Mouse (Mus musculus) lung, postnatal 25 days (tissue): ENCODE measurements around the gene Dnttip1.
A peak's percentile ranks its signal among the peaks of the same experiment; 100 is the strongest.
"Not testable (repeated sequence)": the region's sequence is repeated elsewhere in the genome, so short reads cannot be mapped to it uniquely, and the experiment has no call there.

Source experiments
- DNase-seq: peaks from one replicate; pipeline ENCODE4 v3.0.0; 2022; ENCODE audit warnings: low spot score

Dnttip1 gene

GRCm38 (mm10) chr2:164783926-164784581 is 38.3 kb downstream of the Dnttip1 start:
- no peak for DNase-seq

DNA sequence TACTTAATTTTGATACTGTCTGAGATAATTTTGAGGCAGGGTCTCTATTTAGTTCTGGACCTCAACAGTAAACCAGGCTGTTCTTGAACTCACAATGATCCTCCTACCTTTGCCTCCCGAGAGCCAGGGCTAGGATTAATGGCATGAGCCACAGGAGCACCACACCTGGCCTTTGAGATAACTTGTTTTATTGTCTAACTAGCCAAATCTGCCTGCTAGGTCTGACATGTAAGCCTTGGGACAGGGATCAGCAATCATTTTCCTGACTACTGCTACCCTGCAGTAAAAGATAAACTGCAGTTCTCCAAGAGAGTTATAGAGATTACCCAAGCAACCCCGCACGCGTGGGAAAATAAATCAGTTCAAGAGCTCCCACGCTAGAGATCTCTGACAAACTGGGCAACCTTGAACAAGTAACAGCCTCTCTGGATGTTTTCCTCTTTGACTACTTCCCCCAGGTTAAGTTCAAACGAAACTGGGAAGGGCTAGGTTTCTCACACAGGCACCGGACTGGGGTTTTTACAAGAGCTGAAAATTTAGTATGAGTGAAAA is 39.2 kb downstream of the Dnttip1 start:
- DNase-seq = no peak

GRCm38 (mm10) chr2:164785481-164786387 is 40.0 kb downstream of the Dnttip1 start, which contains the start of gene Snx21:
TSS of gene Snx21 (plus strand) at chr2:164785823.
- DNase-seq = peak; percentile 95

GRCm38 (mm10) chr2:164786388-164786885 is 40.7 kb downstream of the Dnttip1 start:
- DNase-seq = peak; percentile 32

GRCm38 (mm10) chr2:164787032-164787431 is 41.2 kb downstream of the Dnttip1 start:
- DNase-seq = peak; percentile 12

DNA sequence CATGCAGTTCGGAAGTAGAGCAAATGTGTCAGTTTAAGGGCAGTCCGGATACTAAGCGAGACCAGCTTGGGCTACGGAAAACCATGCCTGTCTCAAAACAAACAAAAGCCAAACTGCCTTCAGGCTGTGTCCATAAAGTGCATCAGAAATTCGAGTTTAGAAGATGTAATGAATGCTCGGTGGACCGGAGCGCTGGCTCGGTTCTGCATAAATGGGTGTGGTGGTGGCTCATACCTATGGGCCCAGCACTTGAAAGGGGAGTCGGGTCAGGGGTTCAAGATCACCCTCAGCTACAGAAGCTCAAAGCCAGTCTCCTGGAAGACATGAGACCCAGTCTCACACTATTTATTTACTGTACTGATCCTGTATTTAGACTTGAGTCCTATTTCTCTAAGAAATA is 42.0 kb downstream of the Dnttip1 start:
- DNase-seq = no peak

- DNase-seq = no peak
These were observed 42.6 kb downstream of the Dnttip1 start for GRCm38 (mm10) chr2:164788411-164788810.

DNA sequence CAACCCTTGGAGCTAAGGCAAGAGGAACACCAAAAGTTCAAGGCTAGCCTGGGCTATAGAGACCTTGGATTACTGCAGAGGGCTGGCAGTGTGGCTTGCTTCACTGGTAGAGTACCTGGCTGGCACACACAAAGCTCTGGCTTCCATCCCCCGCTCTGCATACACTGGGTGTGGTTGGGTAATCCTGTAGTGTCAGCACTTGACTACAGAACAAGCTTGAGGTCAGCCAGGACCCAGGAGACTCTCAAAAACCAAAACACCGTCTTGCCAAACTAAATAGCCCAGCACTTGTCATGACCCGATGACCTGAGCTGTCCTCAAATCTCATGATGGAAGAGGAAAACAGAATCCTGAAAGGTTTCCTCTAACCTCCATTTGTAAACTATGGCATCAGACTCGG is 44.7 kb downstream of the Dnttip1 start:
- DNase-seq = peak; percentile 79

GRCm38 (mm10) chr2:164791841-164792261 is 46.1 kb downstream of the Dnttip1 start:
- no peak for DNase-seq

DNA sequence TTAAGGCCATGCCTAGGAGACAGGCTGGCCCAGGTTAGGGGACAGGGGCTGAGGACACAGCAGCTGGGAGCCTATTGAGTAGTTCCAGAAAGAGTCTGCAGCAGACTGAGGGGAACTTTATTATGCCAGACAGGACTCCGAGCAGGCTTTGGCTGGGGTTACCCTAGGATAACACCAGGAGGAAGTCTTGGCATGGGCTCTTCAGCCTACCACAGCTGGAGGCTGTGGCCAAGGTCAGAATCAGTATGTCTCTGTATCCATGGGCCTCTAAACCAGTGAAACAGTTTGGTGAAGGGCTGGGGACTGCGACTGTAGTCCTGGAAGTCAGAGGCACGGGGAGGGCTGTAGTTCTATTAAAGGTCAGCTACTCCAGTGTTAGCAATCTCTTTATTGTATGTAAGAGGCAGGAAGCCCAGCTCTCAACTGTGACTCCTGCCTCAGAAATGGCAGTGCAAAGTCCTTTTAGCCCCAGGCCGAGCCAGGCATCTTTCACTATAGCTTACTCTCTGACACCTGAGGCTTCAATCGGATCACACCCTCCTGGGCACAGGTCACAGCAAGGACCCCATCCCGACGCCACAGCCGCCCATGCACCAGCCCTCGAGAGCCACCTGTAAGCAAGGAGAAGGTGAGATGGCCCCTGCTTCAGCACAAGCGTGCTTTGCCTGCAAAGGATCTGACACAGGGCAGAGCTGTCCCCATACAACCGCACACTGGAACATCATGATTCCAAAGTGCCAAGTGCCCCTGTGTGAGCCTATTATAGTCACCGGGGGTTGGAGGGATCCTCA is 46.8 kb downstream of the Dnttip1 start:
- no peak for DNase-seq

- peak; percentile 48 for DNase-seq
These were observed 47.5 kb downstream of the Dnttip1 start for GRCm38 (mm10) chr2:164793236-164793635.

GRCm38 (mm10) chr2:164793772-164794171 is 48.0 kb downstream of the Dnttip1 start:
- no peak for DNase-seq

DNA sequence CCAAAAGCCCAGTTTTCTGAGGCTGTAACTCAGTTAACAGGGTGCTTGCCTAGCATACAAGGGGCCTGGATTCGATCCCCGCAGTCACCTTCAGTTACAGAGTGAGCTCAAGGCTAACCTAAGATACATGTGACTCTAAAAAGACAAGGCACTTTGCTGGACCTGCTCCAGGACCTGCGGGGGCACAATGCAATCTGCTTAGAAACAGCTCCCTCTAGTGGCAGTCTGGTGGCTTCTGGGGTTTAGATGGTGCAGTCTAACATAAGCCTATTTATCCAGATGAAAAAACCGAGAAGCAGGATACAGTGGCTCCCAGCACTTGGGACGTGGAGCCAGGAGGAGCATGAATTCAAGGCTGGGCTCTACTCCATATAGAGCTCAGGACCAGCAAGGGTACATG is 48.5 kb downstream of the Dnttip1 start:
- peak; percentile 86 for DNase-seq

GRCm38 (mm10) chr2:164795868-164796267 is 50.1 kb downstream of the Dnttip1 start:
- no peak for DNase-seq

GRCm38 (mm10) chr2:164798554-164798953 is 52.8 kb downstream of the Dnttip1 start:
- DNase-seq = not testable (repeated sequence)

DNA sequence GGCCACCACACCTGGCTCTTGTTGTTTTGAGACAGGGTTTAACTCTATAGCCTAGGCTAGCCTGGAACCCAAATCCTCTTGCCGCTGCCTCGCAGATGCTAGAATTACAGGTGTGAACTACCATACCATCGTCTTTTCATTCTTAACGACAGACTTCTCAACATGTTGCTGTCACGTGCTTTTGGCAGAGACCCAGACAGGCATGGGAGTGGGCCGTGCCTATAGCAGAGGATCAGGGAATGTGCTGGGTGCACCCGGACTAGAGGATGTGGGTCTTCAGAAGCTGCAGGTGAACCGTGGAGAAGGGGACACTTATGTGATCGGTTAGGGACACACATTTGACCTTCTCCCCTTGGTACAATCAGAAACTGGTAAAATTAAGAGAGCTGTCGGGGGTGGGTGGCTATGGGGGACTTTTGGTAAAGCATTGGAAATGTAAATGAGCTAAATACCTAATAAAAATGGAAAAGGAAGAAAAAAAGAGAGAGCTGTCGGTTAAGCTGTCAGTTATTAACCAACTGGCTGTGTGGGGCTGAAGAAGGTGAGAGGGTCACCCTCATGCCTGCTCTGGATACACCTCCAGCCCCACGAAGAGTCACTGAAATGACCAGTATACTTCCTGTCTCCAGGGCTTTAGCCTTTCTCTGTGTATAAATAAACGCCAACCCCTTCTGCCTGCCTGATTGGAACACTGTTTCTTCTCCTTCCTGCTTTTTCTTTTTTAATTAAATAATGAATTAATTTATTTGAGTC is 54.6 kb downstream of the Dnttip1 start:
- DNase-seq = no peak

- no peak for DNase-seq
These were observed 57.6 kb downstream of the Dnttip1 start for GRCm38 (mm10) chr2:164803201-164803920.

GRCm38 (mm10) chr2:164803921-164804313 is 58.1 kb downstream of the Dnttip1 start:
- no peak for DNase-seq

DNA sequence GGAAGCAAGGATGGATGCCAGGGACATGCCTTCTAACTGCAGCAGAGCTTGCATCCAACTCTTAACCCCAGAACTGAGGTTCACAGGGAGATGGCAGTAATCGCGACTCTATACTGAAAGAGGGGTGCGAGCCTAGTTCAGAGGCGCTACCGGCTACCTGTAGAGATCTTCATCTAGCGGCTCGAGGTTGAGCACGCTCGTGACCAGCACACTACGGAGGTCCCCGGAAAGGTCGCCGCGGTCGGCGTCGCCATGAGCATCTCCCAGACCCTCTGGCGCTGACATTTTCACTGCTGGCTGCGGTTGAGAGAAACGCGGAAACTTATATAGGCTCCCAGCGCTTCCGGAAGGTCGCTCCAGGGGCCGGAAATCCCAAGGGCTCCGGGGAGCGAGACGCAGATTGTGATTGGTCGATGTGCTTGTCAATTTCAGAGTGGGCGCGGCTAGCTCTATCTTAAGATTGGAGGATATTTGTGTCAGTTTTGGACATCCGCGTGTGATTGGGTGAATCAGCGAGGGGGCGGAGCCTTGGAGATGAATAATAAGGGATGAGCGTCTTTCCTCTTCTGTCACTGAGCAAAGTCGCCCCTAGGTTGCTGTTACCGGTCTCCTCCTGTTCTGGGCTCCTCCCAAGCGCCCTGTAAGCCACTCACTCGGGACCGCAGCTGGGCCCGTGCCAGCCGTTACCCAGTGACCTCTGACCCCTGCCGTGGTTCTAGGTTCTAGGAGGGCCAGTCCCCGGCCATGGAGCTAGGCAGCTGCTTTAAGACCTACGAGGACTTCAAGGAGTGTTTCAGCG is 58.9 kb downstream of the Dnttip1 start, which contains the start of the genes Acot8 and Zswim3:
TSS of gene Acot8 (minus strand) at position 350 of the 799 bp plus-strand sequence.
TSS of gene Zswim3 (plus strand) at position 566 of the 799 bp plus-strand sequence.
- peak; percentile 99 for DNase-seq
